In the genomic region with DNA sequence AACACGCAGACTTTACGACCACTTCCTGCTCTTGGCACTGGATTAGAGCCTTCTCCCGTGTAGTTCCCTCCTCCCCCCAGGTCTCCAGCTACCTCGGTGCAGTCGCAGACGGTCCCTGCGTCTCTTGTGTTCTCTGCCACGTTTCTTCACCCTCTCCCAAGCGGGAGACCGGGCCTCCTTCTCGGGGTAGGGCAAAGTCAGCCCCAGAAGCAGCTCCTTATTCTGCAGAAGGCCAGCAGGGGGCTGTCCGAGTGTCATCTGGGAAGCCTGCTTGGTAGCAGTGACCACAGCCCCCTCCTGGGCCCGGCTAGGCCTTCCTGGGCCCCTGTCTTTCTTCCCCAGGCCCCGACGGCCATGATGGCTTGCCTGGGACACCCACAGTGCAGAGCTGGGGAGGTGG, we compare ENCODE assay signal across 8 mouse cellular contexts. TPM values are rescaled to one million over a fixed set of nuclear protein-coding genes. Genes with fewer than 3 reads are reported as not detected.
A peak's percentile ranks its signal among the peaks of the same experiment; 100 is the strongest.
DNase-seq lines count a peak whose midpoint lies in the region; ATAC-seq and TF ChIP-seq lines count a peak whose summit lies in the region.

No protein-coding gene starts in this region.

- no peak for ATAC-seq in heart, embryonic 14.5 days (ENCODE audit: insufficient number of reproducible peaks, insufficient read depth, low FRiP score, low read depth)
- ATAC-seq in kidney, postnatal 0 days (replicated peaks; ENCODE audit: low FRiP score, low read depth), result peak; percentile 18; the same call in 1 of the 2 replicates
- no peak; the same call in 1 of the 2 replicates for ATAC-seq in stomach, postnatal 0 days (ENCODE audit: low FRiP score, low TSS enrichment)

- peaks cover 5% of the 10 kb centered on the region; the same call in 1 of the 2 replicates for H3K9me3 ChIP-seq in heart, embryonic 14.5 days (ENCODE audit: control insufficient read depth, low read length)
- no peaks in the 10 kb centered on the region for H3K9me3 ChIP-seq in kidney, postnatal 0 days (replicated peaks; ENCODE audit: low read length)
- peaks cover 10% of the 10 kb centered on the region for H3K9me3 ChIP-seq in megakaryocyte, embryonic 14.5 days
- H3K9me3 ChIP-seq in stomach, postnatal 0 days (ENCODE audit: control insufficient read depth, low read length), result no peaks in the 10 kb centered on the region

- no peak overlapping the region for H3K27ac ChIP-seq in heart, embryonic 14.5 days (replicated peaks in 1 of 2; ENCODE audit: control insufficient read depth in 1 of 2, insufficient read depth in 1 of 2, low read depth in 2 of 2, low read length in 2 of 2)
- H3K27ac ChIP-seq in kidney, postnatal 0 days, result 0 out of 2 replicates have a peak overlapping the region, but pooled peaks have one; percentile 1
- H3K27ac ChIP-seq in stomach, postnatal 0 days (replicated peaks), result no peak overlapping the region

- H3K4me3 ChIP-seq in heart, embryonic 14.5 days (ENCODE audit: control insufficient read depth in 1 of 2, insufficient read depth in 1 of 2, low read depth in 1 of 2, low read length in 2 of 2), result no peak overlapping the region
- H3K4me3 ChIP-seq in kidney, postnatal 0 days (replicated peaks; ENCODE audit: low read depth, low read length), result no peak overlapping the region
- H3K4me3 ChIP-seq in megakaryocyte, embryonic 14.5 days (replicated peaks), result peak overlapping the region; percentile 90
- H3K4me3 ChIP-seq in stomach, postnatal 0 days (ENCODE audit: low read depth, low read length), result no peak overlapping the region

- H3K4me1 ChIP-seq in heart, embryonic 14.5 days (ENCODE audit: control insufficient read depth in 2 of 2, insufficient read depth in 2 of 2, low read length in 2 of 2), result peaks cover 0 to 3% of the 10 kb centered on the region in 2 experiments; a peak in 1 of 4 replicates
- H3K4me1 ChIP-seq in kidney, postnatal 0 days (replicated peaks; ENCODE audit: insufficient read depth, low read length), result no peaks in the 10 kb centered on the region; the same call in 1 of the 2 replicates
- H3K4me1 ChIP-seq in megakaryocyte, embryonic 14.5 days, result peaks cover 73% of the 10 kb centered on the region
- H3K4me1 ChIP-seq in stomach, postnatal 0 days (replicated peaks; ENCODE audit: control insufficient read depth, insufficient read depth), result no peaks in the 10 kb centered on the region

- H3K36me3 ChIP-seq in heart, embryonic 14.5 days (ENCODE audit: control insufficient read depth, insufficient read depth, low read length), result no peaks in the 10 kb centered on the region
- no peaks in the 10 kb centered on the region for H3K36me3 ChIP-seq in kidney, postnatal 0 days (ENCODE audit: insufficient read depth, low read length)
- peaks cover 55% of the 10 kb centered on the region for H3K36me3 ChIP-seq in megakaryocyte, embryonic 14.5 days (replicated peaks; ENCODE audit: low read length)
- H3K36me3 ChIP-seq in stomach, postnatal 0 days (ENCODE audit: control insufficient read depth, insufficient read depth, low read length), result no peaks in the 10 kb centered on the region

- no peak for TF ChIP-seq EP300 in stomach, postnatal 0 days (optimal IDR thresholded peaks at IDR 0.05)

- peak; percentile 13 for DNase-seq in right cerebral cortex, adult 18-20 months
- no peak for DNase-seq in right cerebral cortex, adult 2 months (ENCODE audit: low spot score in 2 of 2)
- peak; percentile 27 for DNase-seq in adipocyte (ENCODE audit: low spot score)
- peak; percentile 68 for DNase-seq in kidney, postnatal 0 days (ENCODE audit: low spot score)
- peak; percentile 63 for DNase-seq in stomach, postnatal 0 days (ENCODE audit: low spot score)
- no peak for DNase-seq in frontal cortex, postnatal 10 days (ENCODE audit: low spot score in 2 of 2)

- 8% methylated on average over 15 of the region's 15 CpGs for WGBS in heart, embryonic 14.5 days
- 2% methylated on average over 15 of the region's 15 CpGs for WGBS in kidney, postnatal 0 days
- WGBS in stomach, postnatal 0 days, result 3% methylated on average over 15 of the region's 15 CpGs

- H3K4me2 ChIP-seq in heart, embryonic 14.5 days (ENCODE audit: low read length), result peak overlapping the region; percentile 23; the same call in 1 of the 2 replicates
- peak overlapping the region; percentile 15 for H3K4me2 ChIP-seq in kidney, postnatal 0 days (ENCODE audit: low read length)
- no peak overlapping the region for H3K4me2 ChIP-seq in stomach, postnatal 0 days (replicated peaks; ENCODE audit: low read depth)

- H3K27me3 ChIP-seq in heart, embryonic 14.5 days (ENCODE audit: control insufficient read depth, insufficient read depth, low read length), result peaks cover 7% of the 10 kb centered on the region; the same call in 1 of the 2 replicates
- H3K27me3 ChIP-seq in kidney, postnatal 0 days (ENCODE audit: insufficient read depth, low read length), result no peaks in the 10 kb centered on the region
- H3K27me3 ChIP-seq in megakaryocyte, embryonic 14.5 days (replicated peaks), result peaks cover 3% of the 10 kb centered on the region
- H3K27me3 ChIP-seq in stomach, postnatal 0 days (ENCODE audit: control insufficient read depth, insufficient read depth, low read length), result no peaks in the 10 kb centered on the region

- peak; percentile 61; the same call in 1 of the 2 replicates for TF ChIP-seq CTCF in kidney, postnatal 0 days (IDR thresholded peaks at IDR 0.05; ENCODE audit: low read depth)
- TF ChIP-seq CTCF in stomach, postnatal 0 days (IDR thresholded peaks at IDR 0.05; ENCODE audit: low read depth), result peak; percentile 66

- no peak overlapping the region; the same call in 1 of the 2 replicates for H3K9ac ChIP-seq in heart, embryonic 14.5 days (ENCODE audit: low read length)
- no peak overlapping the region for H3K9ac ChIP-seq in kidney, postnatal 0 days (ENCODE audit: low read depth, low read length)
- no peak overlapping the region for H3K9ac ChIP-seq in stomach, postnatal 0 days (ENCODE audit: low read length)

RNA-seq across cellular contexts. Expression of a gene that starts 14.7 kb away (rescaled TPM):
- 40.9 and 42.1 TPM in 2 replicates for polyA plus RNA-seq in heart, embryonic 14.5 days (2014; fragmentation: Nextera tagmentation; extraction: Ambion mirVana)
- 73.1 and 77.2 TPM in 2 replicates for polyA plus RNA-seq in kidney, postnatal 0 days (2015; fragmentation: Nextera tagmentation; extraction: Ambion mirVana)
- 26.0 and 35.6 TPM in 2 replicates for polyA plus RNA-seq in megakaryocyte, embryonic 14.5 days (2012; ENCODE audit: insufficient read depth, low replicate concordance)
- polyA plus RNA-seq in stomach, postnatal 0 days (2015; fragmentation: Nextera tagmentation; extraction: Ambion mirVana), result 24.6 and 25.0 TPM in 2 replicates

RNA-seq across cellular contexts. Expression of a gene that starts 15.0 kb away (rescaled TPM):
- not detected in 2 replicates for polyA plus RNA-seq in heart, embryonic 14.5 days (2014; fragmentation: Nextera tagmentation; extraction: Ambion mirVana)
- polyA plus RNA-seq in kidney, postnatal 0 days (2015; fragmentation: Nextera tagmentation; extraction: Ambion mirVana), result 0.14 and 0.24 TPM in 2 replicates
- polyA plus RNA-seq in megakaryocyte, embryonic 14.5 days (2012; ENCODE audit: insufficient read depth, low replicate concordance), result 4.1 and 4.9 TPM in 2 replicates
- 0.01 TPM in 1 of 2 replicates, not detected in the other for polyA plus RNA-seq in stomach, postnatal 0 days (2015; fragmentation: Nextera tagmentation; extraction: Ambion mirVana)

RNA-seq across cellular contexts. Expression of a gene that starts 27.6 kb away (rescaled TPM):
- polyA plus RNA-seq in heart, embryonic 14.5 days (2014; fragmentation: Nextera tagmentation; extraction: Ambion mirVana), result 19.5 and 20.0 TPM in 2 replicates
- polyA plus RNA-seq in kidney, postnatal 0 days (2015; fragmentation: Nextera tagmentation; extraction: Ambion mirVana), result 38.4 and 38.9 TPM in 2 replicates
- 16.5 and 50.7 TPM in 2 replicates for polyA plus RNA-seq in megakaryocyte, embryonic 14.5 days (2012; ENCODE audit: insufficient read depth, low replicate concordance)
- polyA plus RNA-seq in stomach, postnatal 0 days (2015; fragmentation: Nextera tagmentation; extraction: Ambion mirVana), result 23.2 and 26.9 TPM in 2 replicates

RNA-seq across cellular contexts. Expression of a gene that starts 36.5 kb away (rescaled TPM):
- polyA plus RNA-seq in heart, embryonic 14.5 days (2014; fragmentation: Nextera tagmentation; extraction: Ambion mirVana), result 18.5 and 18.8 TPM in 2 replicates
- polyA plus RNA-seq in kidney, postnatal 0 days (2015; fragmentation: Nextera tagmentation; extraction: Ambion mirVana), result 28.5 and 33.7 TPM in 2 replicates
- 110 and 123 TPM in 2 replicates for polyA plus RNA-seq in megakaryocyte, embryonic 14.5 days (2012; ENCODE audit: insufficient read depth, low replicate concordance)
- polyA plus RNA-seq in stomach, postnatal 0 days (2015; fragmentation: Nextera tagmentation; extraction: Ambion mirVana), result 26.8 and 28.1 TPM in 2 replicates

RNA-seq across cellular contexts. Expression of a gene that starts 44.8 kb away (rescaled TPM):
- polyA plus RNA-seq in heart, embryonic 14.5 days (2014; fragmentation: Nextera tagmentation; extraction: Ambion mirVana), result 28.3 and 31.2 TPM in 2 replicates
- polyA plus RNA-seq in kidney, postnatal 0 days (2015; fragmentation: Nextera tagmentation; extraction: Ambion mirVana), result 30.2 and 30.5 TPM in 2 replicates
- polyA plus RNA-seq in megakaryocyte, embryonic 14.5 days (2012; ENCODE audit: insufficient read depth, low replicate concordance), result 3.8 and 7.4 TPM in 2 replicates
- 4.1 TPM in 2 replicates for polyA plus RNA-seq in stomach, postnatal 0 days (2015; fragmentation: Nextera tagmentation; extraction: Ambion mirVana)

Comparison
In these comparisons a context has a peak if more than half of its experiments do, and no peak if none do; other contexts are left out.
1. DNase-seq: peak in right cerebral cortex, adult 18-20 months (single experiment), adipocyte (single experiment), kidney, postnatal 0 days (single experiment) and stomach, postnatal 0 days (single experiment); none in right cerebral cortex, adult 2 months (0 of 2) and frontal cortex, postnatal 10 days (0 of 2).